Mouse (Mus musculus) heart, postnatal 0 days (tissue): ENCODE measurements around the gene Atxn7l1. TPM values are rescaled to one million over a fixed set of nuclear protein-coding genes. Genes with fewer than 3 reads are reported as not detected.

Source experiments
- ATAC-seq: fragments of 200-750 bp; cut with Nextera tagmentation; 2 replicates; pipeline ENCODE4 v1.8.0; 2017; ENCODE audit warnings: low read depth, moderate number of reproducible peaks, moderate library complexity; ENCODE audit not compliant: insufficient read depth
- DNase-seq: peaks from one replicate; pipeline ENCODE4 v3.0.0-alpha.2; 2016; ENCODE audit warnings: low spot score
- H3K27ac ChIP-seq: fragments of 300-500 bp; sonication (generic); 2 replicates; pipeline ENCODE4 v1.5.1; 2014; ENCODE audit warnings: low read depth, mild to moderate bottlenecking
- H3K27me3 ChIP-seq: fragments of 300-500 bp; sonication (generic); 2 replicates; pipeline ENCODE4 v1.6.1; 2014; ENCODE audit warnings: low read length, mixed read lengths; ENCODE audit not compliant: control insufficient read depth, insufficient read depth
- H3K36me3 ChIP-seq: fragments of 300-500 bp; sonication (generic); replicated peaks from 2 replicates; pipeline ENCODE4 v1.6.1; 2014; ENCODE audit warnings: low read length, mixed read lengths; ENCODE audit not compliant: control insufficient read depth, insufficient read depth
- H3K4me1 ChIP-seq: fragments of 300-500 bp; sonication (generic); 2 replicates; pipeline ENCODE4 v1.6.1; 2014; ENCODE audit warnings: antibody characterized with exemption; ENCODE audit not compliant: control insufficient read depth, insufficient read depth
- H3K4me2 ChIP-seq: fragments of 300-500 bp; sonication (generic); 2 replicates; pipeline ENCODE4 v1.6.1; 2014; ENCODE audit warnings: low read depth, mild to moderate bottlenecking, low read length, moderate library complexity
- H3K4me3 ChIP-seq: fragments of 300-500 bp; sonication (generic); 2 replicates; pipeline ENCODE4 v1.5.1; 2014; ENCODE audit warnings: low read depth, low read length
- H3K9ac ChIP-seq: fragments of 300-500 bp; sonication (generic); replicated peaks from 2 replicates; pipeline ENCODE4 v1.6.1; 2014; ENCODE audit warnings: low read depth, low read length, mixed read lengths
- H3K9me3 ChIP-seq: fragments of 300-500 bp; sonication (generic); replicated peaks from 2 replicates; pipeline ENCODE4 v1.6.1; 2016; ENCODE audit warnings: low read length; ENCODE audit not compliant: control insufficient read depth
- CTCF ChIP-seq: IDR thresholded peaks from 2 replicates; pipeline ENCODE4 v1.5.1; 2016; ENCODE audit warnings: antibody characterized with exemption, control low read depth, low read depth
- EP300 ChIP-seq: IDR thresholded peaks from 2 replicates; pipeline ENCODE4 v1.6.1; 2016; ENCODE audit warnings: antibody characterized with exemption, low read depth
- WGBS: fragments of 180-500 bp; shearing (Covaris S2); extraction: QIAGEN DNeasy Blood & Tissue Kit; methylation state at CpG from one replicate; pipeline ENCODE4 v1.1.7; 2014; 5-methylcytosine and 5-hydroxymethylcytosine counted together
- polyA plus RNA-seq: library from polyadenylated mRNA; unstranded; fragments of >200 nt; fragmentation: Nextera tagmentation; extraction: Ambion mirVana; gene quantifications from 2 replicates; pipeline ENCODE4 v1.2.1, GENCODE M21; 2015
- total RNA-seq: library from RNA; depleted of rRNA; stranded (reverse); fragments of >200 nt; gene quantifications from 2 replicates; pipeline ENCODE4 v1.2.3, GENCODE M21; 2014; ENCODE audit warnings: low replicate concordance

Gene Atxn7l1
- total and polyA plus RNA-seq, 2 experiments from 2014 or later: 4.5 to 11.1 TPM

DNA sequence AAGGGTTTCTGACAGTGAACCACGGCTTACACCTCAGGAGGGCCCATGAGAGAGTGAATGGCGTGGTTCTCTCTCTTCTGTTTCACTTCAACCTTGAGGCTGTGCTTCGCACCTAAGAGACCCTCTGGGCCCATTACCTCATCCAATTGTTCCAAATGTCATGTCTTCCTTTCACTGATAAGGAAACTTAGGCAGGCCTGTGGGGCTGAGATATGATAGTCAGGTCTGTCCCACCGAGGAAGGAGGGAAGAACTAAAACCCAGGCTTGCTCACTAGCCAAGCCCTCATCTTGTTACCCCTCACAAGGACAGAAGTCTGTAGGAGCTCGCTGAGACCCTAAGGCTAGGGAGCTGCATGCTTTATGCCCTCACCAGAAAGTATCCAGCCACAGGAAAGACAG is 187.5 kb downstream of the Atxn7l1 start:
- no peak for TF ChIP-seq EP300
- TF ChIP-seq CTCF: no peak
- Histone ChIP-seq H3K4me2 (no peak overlapping the region), H3K9ac (no peak overlapping the region), H3K36me3 (no peaks in the 10 kb centered on the region), H3K4me1 (0 out of 2 replicates have a peak, but pooled peaks cover 4% of the 10 kb centered on the region), H3K27me3 (no peaks in the 10 kb centered on the region), H3K9me3 (no peaks in the 10 kb centered on the region), H3K4me3 (no peak overlapping the region), H3K27ac (no peak overlapping the region)
- WGBS: 75% methylated on average over 5 of the region's 5 CpGs
- ATAC-seq (no peak), DNase-seq (no peak)

DNA sequence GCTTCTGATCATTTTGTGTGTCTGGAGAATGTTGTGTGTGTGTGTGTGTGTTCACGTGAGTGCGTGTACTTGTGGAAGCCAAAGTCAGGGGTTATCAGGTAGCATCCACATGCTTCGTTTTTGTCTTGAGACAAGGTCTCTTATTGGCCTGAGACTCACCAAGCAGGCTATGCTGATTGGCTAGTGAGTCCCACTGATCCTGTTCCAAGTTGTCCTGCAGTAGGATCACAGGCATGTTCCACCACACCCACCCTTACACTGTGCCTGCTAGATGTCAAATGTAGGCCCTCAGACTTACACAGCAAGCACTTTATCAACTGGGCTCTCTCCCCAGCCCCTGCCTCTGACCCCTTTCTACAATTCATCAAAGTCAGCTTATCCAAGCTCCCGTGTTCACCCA is 187.9 kb downstream of the Atxn7l1 start:
- 60% methylated on average over 4 of the region's 4 CpGs for WGBS
- Histone ChIP-seq H3K4me1 (no peaks in the 10 kb centered on the region), H3K9ac (no peak overlapping the region), H3K4me2 (no peak overlapping the region), H3K4me3 (no peak overlapping the region), H3K27ac (no peak overlapping the region), H3K36me3 (no peaks in the 10 kb centered on the region), H3K9me3 (no peaks in the 10 kb centered on the region), H3K27me3 (no peaks in the 10 kb centered on the region)
- ATAC-seq (no peak), DNase-seq (no peak)
- TF ChIP-seq CTCF (no peak), EP300 (no peak)

DNA sequence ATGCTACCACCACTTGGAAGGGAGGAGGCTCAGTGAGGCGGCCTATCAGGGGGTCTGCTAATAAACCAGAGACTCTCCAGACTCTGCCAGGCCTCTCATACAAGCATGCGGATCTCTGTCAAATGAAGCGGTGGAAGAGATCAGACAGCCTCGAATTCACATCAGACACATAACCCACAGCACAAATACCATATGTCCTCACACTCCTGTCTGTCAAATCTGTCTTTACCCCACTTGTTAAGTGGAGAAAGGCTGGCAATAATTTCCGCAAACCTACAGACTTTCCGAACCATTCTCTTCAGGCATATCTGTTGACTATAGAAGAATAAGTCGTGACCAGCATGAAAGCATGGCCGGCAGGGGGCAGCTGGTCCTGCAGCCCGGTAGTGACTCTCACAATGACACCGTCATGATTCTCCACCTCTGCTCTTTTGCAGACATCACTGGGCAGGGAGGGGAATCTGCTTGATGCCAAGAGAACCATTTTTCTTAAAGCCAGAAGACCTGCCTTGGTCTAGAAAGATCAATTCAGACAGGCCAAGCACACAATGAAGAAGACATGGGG is 189.2 kb downstream of the Atxn7l1 start:
- no peaks in the 10 kb centered on the region for H3K27me3 ChIP-seq
- ATAC-seq: no peak

DNA sequence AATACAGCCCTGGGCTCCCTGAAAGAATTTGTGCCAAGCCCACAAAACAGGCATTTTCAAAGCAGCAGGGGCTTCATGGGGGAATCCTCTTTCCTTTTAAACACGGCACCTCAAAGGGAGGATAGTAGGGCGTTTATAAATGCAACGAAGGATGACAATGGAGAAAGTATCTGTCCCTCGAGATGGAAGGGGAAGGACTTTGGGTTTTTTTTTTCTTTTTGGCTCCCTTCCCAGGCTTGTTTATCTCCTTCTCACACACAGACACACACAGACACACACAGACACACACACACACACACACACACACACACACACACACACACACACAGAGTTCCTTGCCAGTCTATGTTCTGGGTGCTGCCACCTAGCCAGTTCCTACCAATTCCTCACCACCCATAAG is 189.8 kb downstream of the Atxn7l1 start:
- TF ChIP-seq CTCF (no peak), EP300 (no peak)

More for the DNA sequence above, 189.2 kb downstream of the Atxn7l1 start:
- no peak overlapping the region for H3K4me3 ChIP-seq
- H3K9me3 ChIP-seq: no peaks in the 10 kb centered on the region
- H3K36me3 ChIP-seq: no peaks in the 10 kb centered on the region
- H3K9ac ChIP-seq: no peak overlapping the region
- DNase-seq: no peak
- 75% methylated on average over 10 of the region's 10 CpGs for WGBS
- H3K4me2 ChIP-seq: no peak overlapping the region
- peaks cover 4% of the 10 kb centered on the region; the same call in 1 of the 2 replicates for H3K4me1 ChIP-seq
- peak; percentile 26; the same call in 1 of the 2 replicates for TF ChIP-seq CTCF
- no peak for TF ChIP-seq EP300
- no peak overlapping the region for H3K27ac ChIP-seq

DNA sequence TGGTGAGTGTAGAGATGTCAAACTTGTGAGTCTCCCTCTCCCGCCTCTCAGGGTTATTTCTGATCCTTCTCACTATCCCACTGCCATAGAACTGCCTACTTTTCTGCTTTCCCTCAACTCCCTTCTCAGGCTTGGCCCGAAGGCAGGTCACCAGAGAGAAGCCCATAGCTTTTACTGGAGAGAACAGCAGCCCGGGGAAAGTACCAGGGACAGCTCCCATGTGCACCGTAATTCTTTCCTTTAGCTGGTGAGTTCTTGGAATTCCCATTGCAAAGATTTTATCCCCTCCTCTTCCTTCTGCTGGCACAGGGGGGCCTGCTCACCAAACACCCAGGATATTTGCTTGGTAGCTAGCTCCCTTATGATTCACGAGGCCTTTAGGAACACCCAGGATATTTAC is 190.7 kb downstream of the Atxn7l1 start:
- Histone ChIP-seq H3K9ac (no peak overlapping the region), H3K36me3 (no peaks in the 10 kb centered on the region), H3K27ac (no peak overlapping the region), H3K4me1 (peaks cover 4% of the 10 kb centered on the region; the same call in 1 of the 2 replicates), H3K4me3 (no peak overlapping the region), H3K4me2 (no peak overlapping the region), H3K9me3 (no peaks in the 10 kb centered on the region), H3K27me3 (no peaks in the 10 kb centered on the region)
- DNase-seq (no peak), ATAC-seq (no peak)
- no peak for TF ChIP-seq EP300
- no peak for TF ChIP-seq CTCF
- 18% methylated on average over 5 of the region's 5 CpGs for WGBS

More for the DNA sequence above, 189.8 kb downstream of the Atxn7l1 start:
- DNase-seq (no peak), ATAC-seq (no peak)
- no peak overlapping the region for H3K4me3 ChIP-seq
- no peaks in the 10 kb centered on the region for H3K9me3 ChIP-seq
- peaks cover 4% of the 10 kb centered on the region; the same call in 1 of the 2 replicates for H3K4me1 ChIP-seq
- no peaks in the 10 kb centered on the region for H3K36me3 ChIP-seq
- H3K27me3 ChIP-seq: no peaks in the 10 kb centered on the region
- H3K27ac ChIP-seq: no peak overlapping the region
- WGBS: 59% methylated on average over 4 of the region's 4 CpGs
- no peak overlapping the region for H3K9ac ChIP-seq
- no peak overlapping the region for H3K4me2 ChIP-seq

DNA sequence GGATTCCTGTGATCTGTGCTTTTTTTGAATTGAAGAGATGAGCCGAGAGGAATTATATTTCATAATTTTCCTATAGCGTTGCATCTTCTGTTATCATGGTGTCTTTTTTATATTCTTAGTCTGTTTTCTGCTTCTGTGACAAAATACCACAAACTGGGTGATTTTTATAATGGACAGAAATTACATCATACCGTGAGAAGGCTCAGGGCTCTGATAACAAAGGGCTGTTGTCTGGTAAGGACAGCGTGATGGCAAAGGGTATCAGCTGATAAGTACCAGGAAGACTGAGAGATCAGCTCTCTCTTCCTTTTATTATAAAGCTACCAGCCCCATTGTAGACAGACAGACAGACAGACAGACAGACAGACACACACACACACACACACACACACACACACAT is 192.3 kb downstream of the Atxn7l1 start:
- ATAC-seq (no peak), DNase-seq (no peak)
- Histone ChIP-seq H3K27ac (no peak overlapping the region), H3K4me3 (no peak overlapping the region), H3K4me2 (no peak overlapping the region), H3K27me3 (no peaks in the 10 kb centered on the region), H3K4me1 (peaks cover 4% of the 10 kb centered on the region; the same call in 1 of the 2 replicates), H3K36me3 (no peaks in the 10 kb centered on the region), H3K9me3 (no peaks in the 10 kb centered on the region), H3K9ac (no peak overlapping the region)
- TF ChIP-seq EP300: no peak
- no peak for TF ChIP-seq CTCF
- 76% methylated on average over 4 of the region's 4 CpGs for WGBS
